Mouse (Mus musculus) adrenal gland, adult 2 months (tissue): ENCODE data around the gene Tmeff2. TPM values are rescaled to one million over a fixed set of nuclear protein-coding genes. Genes with fewer than 3 reads are reported as not detected.

ENCODE experiments used
- DNase-seq: peaks from one replicate; pipeline ENCODE4 v3.0.0; 2021
- polyA plus RNA-seq: library from polyadenylated mRNA; depleted of rRNA; stranded (reverse); fragments of >200 nt; gene quantifications from 2 replicates; pipeline ENCODE4 v1.2.3, GENCODE M21; 2012
- total RNA-seq, 2 experiments: library from RNA; stranded (reverse); gene quantifications; 2 replicates each; pipeline ENCODE4 v1.2.3; 2021

The Tmeff2 gene
- total and polyA plus RNA-seq, 3 experiments, result 6.0 to 8.7 (median 8.1) TPM

GRCm38 (mm10) chr1:51107299-51107698 lies 206.9 kb downstream of the Tmeff2 start:
- DNase-seq, result no peak

GRCm38 (mm10) chr1:51114721-51115120 lies 214.3 kb downstream of the Tmeff2 start:
- no peak for DNase-seq

GRCm38 (mm10) chr1:51115761-51116160 lies 215.3 kb downstream of the Tmeff2 start:
- no peak for DNase-seq

GRCm38 (mm10) chr1:51117830-51118229 lies 217.4 kb downstream of the Tmeff2 start:
- DNase-seq, result no peak

GRCm38 (mm10) chr1:51125671-51126424 lies 225.4 kb downstream of the Tmeff2 start:
- no peak for DNase-seq

- no peak for DNase-seq
Measured at GRCm38 (mm10) chr1:51126425-51126765, 225.9 kb downstream of the Tmeff2 start.

GRCm38 (mm10) chr1:51136792-51137191 lies 236.3 kb downstream of the Tmeff2 start:
- peak; percentile 8 for DNase-seq

- DNase-seq, result no peak
Measured at GRCm38 (mm10) chr1:51139605-51140004, 239.2 kb downstream of the Tmeff2 start.

- no peak for DNase-seq
Measured at GRCm38 (mm10) chr1:51141381-51141780, 240.9 kb downstream of the Tmeff2 start.

GRCm38 (mm10) chr1:51142729-51143128 lies 242.3 kb downstream of the Tmeff2 start:
- DNase-seq, result no peak

GRCm38 (mm10) chr1:51145693-51146092 lies 245.2 kb downstream of the Tmeff2 start:
- no peak for DNase-seq

- peak; percentile 5 for DNase-seq
Measured at GRCm38 (mm10) chr1:51148481-51149137, 248.2 kb downstream of the Tmeff2 start.

- no peak for DNase-seq
Measured at GRCm38 (mm10) chr1:51149488-51149887, 249.0 kb downstream of the Tmeff2 start.

GRCm38 (mm10) chr1:51149890-51150289 lies 249.4 kb downstream of the Tmeff2 start:
- no peak for DNase-seq

- no peak for DNase-seq
Measured at GRCm38 (mm10) chr1:51152017-51152416, 251.6 kb downstream of the Tmeff2 start.

GRCm38 (mm10) chr1:51152856-51153255 lies 252.4 kb downstream of the Tmeff2 start:
- DNase-seq, result no peak

- DNase-seq, result no peak
Measured at GRCm38 (mm10) chr1:51184276-51184675, 283.8 kb downstream of the Tmeff2 start.

GRCm38 (mm10) chr1:51189008-51189407 lies 288.6 kb downstream of the Tmeff2 start:
- no peak for DNase-seq

GRCm38 (mm10) chr1:51191253-51191652 lies 290.8 kb downstream of the Tmeff2 start:
- DNase-seq, result no peak

GRCm38 (mm10) chr1:51191872-51192613 lies 291.6 kb downstream of the Tmeff2 start:
- no peak for DNase-seq

- no peak for DNase-seq
Measured at GRCm38 (mm10) chr1:51199088-51199830, 298.8 kb downstream of the Tmeff2 start.

- DNase-seq, result no peak
Measured at GRCm38 (mm10) chr1:51199954-51200353, 299.5 kb downstream of the Tmeff2 start.
